Mouse (Mus musculus): Measurements from ENCODE around the gene Txndc5.

The Txndc5 gene

GRCm38 (mm10) chr13:38526116-38526515 lies 2.5 kb downstream of the Txndc5 start:
- no peak for DNase-seq (ENCODE audit: low read depth, low spot score)

GRCm38 (mm10) chr13:38525261-38525660 lies 3.4 kb downstream of the Txndc5 start:
- DNase-seq (ENCODE audit: low read depth, low spot score): no peak

DNA sequence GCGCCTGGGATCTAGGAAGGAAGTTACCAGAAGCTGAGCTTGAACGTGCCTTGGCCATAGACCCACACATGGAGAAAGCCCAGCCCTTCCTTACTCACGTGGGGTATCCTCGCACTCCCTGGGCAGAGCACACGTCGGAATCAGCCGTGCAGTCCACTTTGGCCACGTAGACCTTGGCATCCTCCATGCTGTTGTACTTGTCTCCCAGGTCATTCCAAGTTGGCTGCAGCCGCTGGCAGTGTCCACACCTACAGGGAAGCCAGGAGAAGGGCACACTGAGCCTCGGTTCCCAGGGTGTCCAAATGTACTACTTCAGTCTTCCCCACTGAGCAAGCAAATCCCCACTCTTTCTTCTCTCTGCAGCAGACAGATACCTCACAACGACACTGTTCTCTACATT lies 5.4 kb downstream of the Txndc5 start:
- no peak for DNase-seq (ENCODE audit: low read depth, low spot score)

DNA sequence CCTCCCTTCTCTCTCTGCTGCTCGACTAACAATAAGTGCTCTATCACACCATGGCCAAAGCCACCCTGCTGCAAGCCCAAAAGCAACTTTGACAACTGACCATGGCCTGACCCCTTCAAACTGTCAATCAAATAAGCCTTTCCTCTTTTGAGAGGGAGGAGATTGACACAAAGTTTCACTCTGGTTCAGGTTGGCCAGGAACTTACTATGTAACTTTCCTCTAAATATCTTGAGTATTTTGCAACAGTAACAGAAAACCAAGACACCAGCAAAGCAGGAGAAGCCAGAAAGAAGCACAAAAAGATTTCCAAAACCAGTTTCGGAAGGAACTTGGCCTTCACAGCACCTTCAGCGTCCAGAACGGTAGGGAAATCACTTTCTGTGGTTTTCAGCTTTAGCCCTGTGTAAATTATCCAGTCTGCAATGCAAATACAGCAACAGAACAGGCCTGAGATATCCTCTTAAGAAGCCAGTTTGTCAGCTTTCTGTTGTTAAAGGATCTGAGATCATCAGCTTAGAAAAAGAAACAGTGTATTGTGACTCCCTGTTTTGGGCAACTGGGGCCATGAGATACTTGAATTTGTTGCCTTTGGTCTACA lies 6.5 kb downstream of the Txndc5 start:
- no peak for DNase-seq (ENCODE audit: low read depth, low spot score)

DNA sequence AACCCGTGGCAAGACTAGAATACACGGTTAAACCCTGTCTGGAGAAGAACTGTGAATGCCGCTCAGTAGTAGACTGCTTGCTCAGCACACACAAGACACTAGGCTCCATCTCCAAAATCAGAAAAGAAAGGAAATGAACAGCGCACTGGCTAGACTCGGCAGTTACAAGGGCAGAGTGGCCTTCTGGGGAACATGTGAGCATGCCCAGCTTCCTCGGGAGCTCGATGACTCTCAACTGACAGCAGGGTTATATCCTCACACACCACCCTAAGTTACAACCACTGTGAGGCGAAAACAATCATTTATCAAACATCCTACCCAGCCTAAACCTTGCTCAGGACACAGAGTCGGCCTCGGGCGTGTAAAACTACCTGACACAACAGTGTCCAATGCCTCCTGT lies 8.3 kb downstream of the Txndc5 start:
- no peak for DNase-seq (ENCODE audit: low read depth, low spot score)

GRCm38 (mm10) chr13:38516582-38516981 lies 12.0 kb downstream of the Txndc5 start:
- DNase-seq (ENCODE audit: low read depth, low spot score): no peak

DNA sequence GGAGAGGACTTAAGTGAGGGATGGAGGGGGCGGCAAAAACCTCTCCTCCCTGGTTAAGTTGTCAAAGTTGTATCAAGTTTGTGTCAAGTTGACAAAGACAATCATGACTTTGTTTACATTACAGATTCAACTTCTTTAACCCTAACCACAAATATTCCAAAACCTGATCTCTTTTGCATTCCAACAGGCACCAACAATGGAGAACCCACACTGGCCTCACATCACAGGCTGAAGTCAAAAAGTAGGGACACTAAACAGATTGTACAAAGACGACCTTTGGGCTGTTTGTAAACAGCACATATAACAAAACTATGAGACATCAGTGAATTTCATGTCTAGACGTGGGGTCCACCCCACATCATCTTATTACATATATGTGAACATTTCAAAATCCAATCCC lies 12.8 kb downstream of the Txndc5 start:
- peak; percentile 28 for DNase-seq (ENCODE audit: low read depth, low spot score)

DNA sequence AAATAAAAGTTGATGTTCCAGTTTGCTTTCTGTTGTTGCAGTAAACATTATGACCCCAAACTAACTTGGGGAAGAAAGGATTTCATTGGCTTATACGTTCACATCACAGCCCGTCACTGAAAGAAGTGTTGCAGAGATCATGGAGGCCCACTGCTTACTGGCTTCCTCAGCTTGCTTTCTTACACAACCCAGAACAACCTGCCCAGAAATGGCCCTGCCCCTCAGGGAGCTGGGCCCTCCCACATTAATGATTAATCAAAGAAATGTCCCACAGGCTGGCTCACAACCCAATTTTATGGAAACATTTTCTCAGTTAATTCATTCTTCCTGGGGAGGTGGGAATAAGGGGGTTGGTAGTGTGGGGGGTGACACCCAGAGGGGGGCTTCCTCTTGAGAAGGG lies 13.2 kb downstream of the Txndc5 start:
- DNase-seq (ENCODE audit: low read depth, low spot score): peak; percentile 10

DNA sequence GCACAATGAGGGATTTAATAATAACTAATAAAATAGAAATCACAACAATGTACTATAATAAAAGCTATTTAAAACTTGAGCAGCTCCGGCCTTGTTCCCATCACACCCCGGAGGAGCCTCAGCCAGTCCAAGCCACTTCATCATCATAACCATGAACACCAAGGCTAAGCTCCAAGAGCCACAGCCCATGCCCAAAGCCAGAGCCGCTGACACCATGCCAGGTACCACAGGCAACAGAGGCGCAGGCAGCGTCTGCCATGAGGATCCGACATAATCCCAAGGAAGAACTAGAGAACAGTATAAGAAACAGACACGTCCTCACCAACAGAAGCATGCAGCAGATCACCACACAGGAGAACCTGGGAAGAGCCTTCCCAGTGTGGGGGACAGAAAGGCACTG lies 14.7 kb downstream of the Txndc5 start:
- DNase-seq (ENCODE audit: low read depth, low spot score): no peak

- DNase-seq (ENCODE audit: low read depth, low spot score): no peak
Measured at GRCm38 (mm10) chr13:38511979-38512378, 16.6 kb downstream of the Txndc5 start.

DNA sequence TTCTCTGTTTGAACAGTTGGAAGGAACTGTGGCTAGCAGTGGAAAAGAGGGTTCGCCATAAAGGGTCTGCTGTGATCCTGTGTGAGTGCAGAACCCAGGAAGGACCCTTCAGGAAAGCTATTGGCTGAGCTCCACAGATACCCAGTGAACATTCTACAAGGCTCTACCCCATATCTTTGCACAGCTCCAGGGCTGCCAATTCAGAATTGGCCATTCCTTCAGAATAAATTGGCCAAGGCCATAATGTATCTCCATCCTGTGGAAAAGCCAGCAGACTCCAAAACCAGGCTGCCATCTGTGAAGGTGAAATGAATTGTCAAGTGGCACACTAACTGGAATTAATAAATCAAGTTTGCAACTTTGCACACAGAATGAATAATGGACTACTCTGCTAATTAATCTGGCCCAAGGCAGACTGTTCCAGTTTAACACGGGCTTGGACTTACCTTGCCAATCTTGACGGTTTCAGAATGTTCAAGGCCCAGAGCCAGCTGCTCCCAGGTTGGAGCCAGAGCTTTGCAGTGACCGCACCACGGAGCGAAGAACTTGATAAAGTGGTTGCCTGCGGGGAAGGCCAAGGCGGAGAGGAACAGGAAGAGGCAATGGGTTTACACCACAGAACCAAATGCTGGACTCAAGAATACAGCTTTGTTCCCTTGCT lies 18.8 kb downstream of the Txndc5 start:
- no peak for DNase-seq (ENCODE audit: low read depth, low spot score)

GRCm38 (mm10) chr13:38506936-38507335 lies 21.7 kb downstream of the Txndc5 start:
- DNase-seq (ENCODE audit: low read depth, low spot score): no peak

DNA sequence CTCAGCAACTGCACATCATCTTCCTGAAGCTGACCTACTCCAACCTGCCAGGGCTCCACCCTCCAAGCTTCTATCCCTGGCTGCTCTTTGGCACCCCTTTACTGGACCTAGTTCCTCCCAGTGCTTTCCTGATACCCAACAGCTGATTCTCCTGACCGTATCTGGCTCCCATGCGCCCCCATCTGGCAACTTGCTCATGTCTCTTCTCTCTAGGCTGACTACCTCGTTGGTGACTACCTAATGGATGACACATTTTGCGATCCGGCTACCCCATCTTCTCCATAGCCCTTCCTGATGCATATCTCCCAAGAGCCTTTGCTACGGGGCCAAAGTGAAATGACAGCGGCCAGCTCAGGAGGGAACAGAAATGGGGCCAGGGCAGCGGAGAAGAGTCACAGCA lies 22.3 kb downstream of the Txndc5 start:
- DNase-seq (ENCODE audit: low read depth, low spot score): peak; percentile 65

DNA sequence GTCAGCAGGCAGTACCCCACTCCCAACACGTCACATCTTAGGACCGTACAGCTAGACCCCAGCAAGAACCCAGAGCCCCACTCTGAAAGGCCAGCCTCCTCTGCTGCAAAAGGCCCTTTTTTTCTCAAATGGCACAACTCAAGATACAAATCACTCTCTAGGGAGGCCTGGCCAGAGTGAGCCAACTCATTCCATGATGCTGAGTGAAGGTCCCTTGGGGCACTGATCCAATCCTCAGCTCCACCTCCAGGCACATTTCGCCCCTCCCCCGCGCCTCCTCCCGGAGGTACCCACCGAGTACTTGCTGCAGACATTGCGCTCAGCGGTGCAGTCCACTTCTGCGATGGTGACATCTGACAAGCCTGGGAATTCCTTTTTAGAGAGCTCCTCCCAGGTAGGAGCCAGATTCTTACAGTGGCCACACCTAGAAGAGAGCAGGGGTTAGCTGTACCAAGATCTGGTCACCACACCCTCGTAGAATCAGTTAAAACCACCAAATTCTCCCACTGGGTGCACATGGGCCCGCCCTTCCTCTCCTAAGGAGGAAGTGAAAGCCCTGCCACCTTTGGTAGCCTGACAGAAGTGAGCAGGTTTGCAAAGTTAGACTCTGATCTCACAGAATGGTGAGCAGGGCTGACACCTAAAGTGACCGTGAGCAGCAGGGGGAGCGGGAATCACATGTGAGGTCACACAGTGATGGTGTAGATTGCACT lies 25.3 kb downstream of the Txndc5 start:
- DNase-seq (ENCODE audit: low read depth, low spot score): peak; percentile 73

DNA sequence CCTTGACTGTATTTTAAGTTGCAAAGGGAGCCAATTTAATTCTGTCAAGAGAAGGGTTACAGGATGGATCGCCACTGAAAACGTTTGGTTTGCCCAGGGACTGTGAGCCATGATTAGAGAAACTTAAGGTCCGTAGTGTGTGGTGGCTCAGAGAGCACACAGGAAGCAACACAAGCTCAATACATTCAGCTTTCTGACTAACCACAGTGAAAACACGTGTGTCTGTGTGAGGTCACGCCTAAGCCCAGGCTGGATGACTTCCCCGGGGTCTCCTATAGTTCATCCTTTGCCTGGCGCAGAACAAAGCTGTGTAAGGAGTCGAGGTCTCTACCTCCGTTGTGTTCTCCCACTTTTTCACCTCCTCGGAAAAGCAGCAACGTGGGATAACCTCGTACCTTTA lies 27.3 kb downstream of the Txndc5 start:
- DNase-seq (ENCODE audit: low read depth, low spot score): no peak

GRCm38 (mm10) chr13:38496715-38497114 lies 31.9 kb downstream of the Txndc5 start:
- no peak for DNase-seq (ENCODE audit: low read depth, low spot score)

- no peak for DNase-seq (ENCODE audit: low read depth, low spot score)
Measured at GRCm38 (mm10) chr13:38486767-38487166, 41.9 kb downstream of the Txndc5 start.

GRCm38 (mm10) chr13:38484701-38485100 lies 43.9 kb downstream of the Txndc5 start:
- no peak for DNase-seq (ENCODE audit: low read depth, low spot score)

GRCm38 (mm10) chr13:38481021-38481420 lies 47.6 kb downstream of the Txndc5 start:
- no peak for DNase-seq (ENCODE audit: low read depth, low spot score)

GRCm38 (mm10) chr13:38476936-38477335 lies 51.7 kb downstream of the Txndc5 start:
- no peak for DNase-seq (ENCODE audit: low read depth, low spot score)

DNA sequence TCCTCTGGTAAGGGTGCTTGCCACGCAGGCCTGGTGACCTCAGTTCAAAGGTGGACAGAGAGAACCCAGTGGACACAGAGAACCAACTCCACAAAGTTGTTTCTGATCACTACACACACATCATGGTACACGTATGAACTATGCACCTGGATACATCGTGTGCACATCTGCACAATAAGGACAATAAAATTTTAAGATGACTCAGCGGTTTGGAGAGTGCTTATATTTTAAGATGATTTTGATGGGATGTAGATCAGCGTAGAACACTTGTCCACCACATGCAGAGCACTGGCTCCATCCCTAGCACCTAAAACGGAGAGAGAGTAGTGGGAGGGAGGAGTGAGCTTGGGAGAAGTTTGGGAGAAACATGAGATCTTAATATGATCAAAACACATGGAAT lies 55.1 kb downstream of the Txndc5 start:
- DNase-seq (ENCODE audit: low read depth, low spot score): peak; percentile 17

- DNase-seq (ENCODE audit: low read depth, low spot score): no peak
Measured at GRCm38 (mm10) chr13:38472636-38473035, 56.0 kb downstream of the Txndc5 start.

GRCm38 (mm10) chr13:38470882-38471281 lies 57.7 kb downstream of the Txndc5 start:
- DNase-seq (ENCODE audit: low read depth, low spot score): no peak

All from 3T3-L1 (cell line).